Mouse (Mus musculus) hindbrain, embryonic 15.5 days (tissue): ENCODE measurements around the gene Aktip. TPM values are rescaled to one million over a fixed set of nuclear protein-coding genes. Genes with fewer than 3 reads are reported as not detected.

Experiments
- ATAC-seq: fragments of 200-750 bp; cut with Nextera tagmentation; 2 replicates; pipeline ENCODE4 v1.8.0; 2017; ENCODE audit warnings: low read depth, moderate number of reproducible peaks, moderate TSS enrichment; ENCODE audit not compliant: low FRiP score
- H3K27ac ChIP-seq: fragments of 300-500 bp; sonication (generic); replicated peaks from 2 replicates; pipeline ENCODE4 v1.5.1; 2015; ENCODE audit warnings: mild to moderate bottlenecking, inconsistent platforms
- H3K27me3 ChIP-seq: fragments of 300-500 bp; sonication (generic); 2 replicates; pipeline ENCODE4 v1.6.1; 2015; ENCODE audit warnings: control low read depth, inconsistent platforms
- H3K36me3 ChIP-seq: fragments of 300-500 bp; sonication (generic); 2 replicates; pipeline ENCODE4 v1.6.1; 2015; ENCODE audit warnings: control low read depth, inconsistent platforms
- H3K4me1 ChIP-seq: fragments of 300-500 bp; sonication (generic); replicated peaks from 2 replicates; pipeline ENCODE4 v1.6.1; 2015; ENCODE audit warnings: control low read depth, inconsistent platforms
- H3K4me2 ChIP-seq: fragments of 300-500 bp; sonication (generic); 2 replicates; pipeline ENCODE4 v1.6.1; 2015; ENCODE audit warnings: moderate library complexity, mild to moderate bottlenecking, inconsistent platforms
- H3K4me3 ChIP-seq: fragments of 300-500 bp; sonication (generic); 2 replicates; pipeline ENCODE4 v1.5.1; 2015; ENCODE audit warnings: mild to moderate bottlenecking, inconsistent platforms
- H3K9ac ChIP-seq: fragments of 300-500 bp; sonication (generic); 2 replicates; pipeline ENCODE4 v1.6.1; 2015; ENCODE audit warnings: inconsistent platforms
- H3K9me3 ChIP-seq: fragments of 300-500 bp; sonication (generic); 2 replicates; pipeline ENCODE4 v1.6.1; 2016; ENCODE audit warnings: control low read depth, inconsistent platforms
- WGBS: fragments of 180-500 bp; shearing (Covaris S2); methylation state at CpG from one replicate; pipeline ENCODE4 v1.1.7; 2015; 5-methylcytosine and 5-hydroxymethylcytosine counted together
- polyA plus RNA-seq: library from polyadenylated mRNA; unstranded; fragments of >200 nt; fragmentation: Nextera tagmentation; extraction: Ambion mirVana; gene quantifications from 2 replicates; pipeline ENCODE4 v1.2.1, GENCODE M21; 2015

Gene Aktip
- polyA plus RNA-seq = 124 and 129 TPM in 2 replicates

- no peak for ATAC-seq
- H3K27me3 ChIP-seq = no peaks in the 10 kb centered on the region
- H3K9ac ChIP-seq = no peak within 1 kb of the TSS
- no peaks in the 10 kb centered on the region for H3K36me3 ChIP-seq
- H3K27ac ChIP-seq = no peak within 1 kb of the TSS
- 95% methylated on average over 7 of the region's 7 CpGs for WGBS
- H3K4me2 ChIP-seq = no peak within 1 kb of the TSS
- no peaks in the 10 kb centered on the region for H3K4me1 ChIP-seq
- no peak within 1 kb of the TSS for H3K4me3 ChIP-seq
- H3K9me3 ChIP-seq = no peaks in the 10 kb centered on the region
These were observed at the start of gene Aktip for GRCm38 (mm10) chr8:91199876-91200275. TSS of gene Aktip (minus strand) at chr8:91199976.

GRCm38 (mm10) chr8:91245821-91246454 lies 46.2 kb upstream of the Aktip start:
- ATAC-seq = no peak
- H3K9ac ChIP-seq = no peak overlapping the region
- no peaks in the 10 kb centered on the region for H3K9me3 ChIP-seq
- no peaks in the 10 kb centered on the region for H3K27me3 ChIP-seq
- H3K36me3 ChIP-seq = peaks cover 5% of the 10 kb centered on the region; the same call in 1 of the 2 replicates
- H3K4me1 ChIP-seq = no peaks in the 10 kb centered on the region
- H3K27ac ChIP-seq = no peak overlapping the region
- no peak overlapping the region for H3K4me3 ChIP-seq
- WGBS = 74% methylated on average over 4 of the region's 4 CpGs
- no peak overlapping the region for H3K4me2 ChIP-seq

GRCm38 (mm10) chr8:91242721-91243120 lies 42.9 kb upstream of the Aktip start:
- no peaks in the 10 kb centered on the region for H3K4me1 ChIP-seq
- H3K27ac ChIP-seq = no peak overlapping the region
- H3K36me3 ChIP-seq = no peaks in the 10 kb centered on the region
- H3K27me3 ChIP-seq = no peaks in the 10 kb centered on the region
- no peak overlapping the region for H3K4me2 ChIP-seq
- H3K9ac ChIP-seq = no peak overlapping the region
- H3K4me3 ChIP-seq = no peak overlapping the region
- 56% methylated on average over 1 of the region's 1 CpGs for WGBS
- ATAC-seq = no peak
- H3K9me3 ChIP-seq = no peaks in the 10 kb centered on the region

DNA sequence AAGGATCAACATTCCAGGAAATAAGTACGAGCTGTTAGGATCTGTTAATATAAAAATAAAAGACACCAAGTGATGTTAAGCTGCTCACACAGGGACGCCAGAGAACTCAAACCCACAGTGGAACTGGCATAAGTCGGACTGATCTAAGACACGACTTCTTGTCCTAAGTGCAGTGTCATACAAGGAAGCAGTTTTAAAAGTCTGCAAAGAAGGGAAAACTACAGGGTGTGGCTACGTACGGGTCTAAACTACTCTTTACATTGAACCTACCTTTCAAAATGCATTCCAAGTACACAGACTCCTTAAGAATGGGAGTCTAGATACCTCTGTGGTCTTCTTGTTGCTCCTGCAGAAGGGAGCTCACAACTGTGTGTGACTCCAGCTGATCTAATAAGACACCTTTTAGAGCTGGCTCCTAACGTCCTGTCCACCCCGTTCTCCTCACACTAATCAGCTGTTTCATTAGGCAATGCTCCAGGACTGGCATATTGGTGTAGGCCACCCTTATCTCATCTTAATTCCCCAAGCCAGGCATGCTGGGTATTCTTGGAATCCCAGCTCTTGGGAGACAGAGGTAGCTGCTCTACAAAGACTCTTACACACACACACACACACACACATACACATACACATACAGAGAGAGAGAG lies 42.2 kb upstream of the Aktip start:
- 86% methylated on average over 8 of the region's 8 CpGs for WGBS
- Histone ChIP-seq H3K27ac (no peak overlapping the region), H3K4me1 (no peaks in the 10 kb centered on the region), H3K27me3 (no peaks in the 10 kb centered on the region), H3K9ac (no peak overlapping the region), H3K36me3 (no peaks in the 10 kb centered on the region), H3K4me2 (no peak overlapping the region), H3K9me3 (no peaks in the 10 kb centered on the region), H3K4me3 (no peak overlapping the region)
- no peak for ATAC-seq

DNA sequence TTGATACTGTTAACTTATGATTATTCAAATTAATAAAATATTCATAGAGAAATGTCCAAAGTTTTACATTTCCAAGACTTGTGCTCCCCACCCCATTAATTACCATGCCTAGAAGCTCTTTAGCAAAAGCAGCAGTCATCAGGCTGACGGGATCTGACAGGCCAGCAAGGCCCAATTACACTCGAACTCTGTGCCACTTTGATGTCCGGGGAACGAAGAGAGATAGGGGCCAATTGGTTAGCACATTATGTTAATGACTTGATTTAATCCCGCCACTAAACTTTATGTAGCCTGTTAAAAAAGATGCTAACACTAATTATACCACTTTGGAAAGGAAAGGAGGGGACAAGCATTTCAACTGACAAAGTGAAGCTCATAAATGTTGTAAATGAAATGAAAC lies 41.6 kb upstream of the Aktip start:
- no peak overlapping the region for H3K9ac ChIP-seq
- no peaks in the 10 kb centered on the region for H3K4me1 ChIP-seq
- no peak overlapping the region for H3K4me2 ChIP-seq
- no peaks in the 10 kb centered on the region for H3K27me3 ChIP-seq
- WGBS = 67% methylated on average over 5 of the region's 5 CpGs
- no peak overlapping the region for H3K27ac ChIP-seq
- H3K4me3 ChIP-seq = no peak overlapping the region
- ATAC-seq = no peak
- H3K36me3 ChIP-seq = no peaks in the 10 kb centered on the region
- no peaks in the 10 kb centered on the region for H3K9me3 ChIP-seq

DNA sequence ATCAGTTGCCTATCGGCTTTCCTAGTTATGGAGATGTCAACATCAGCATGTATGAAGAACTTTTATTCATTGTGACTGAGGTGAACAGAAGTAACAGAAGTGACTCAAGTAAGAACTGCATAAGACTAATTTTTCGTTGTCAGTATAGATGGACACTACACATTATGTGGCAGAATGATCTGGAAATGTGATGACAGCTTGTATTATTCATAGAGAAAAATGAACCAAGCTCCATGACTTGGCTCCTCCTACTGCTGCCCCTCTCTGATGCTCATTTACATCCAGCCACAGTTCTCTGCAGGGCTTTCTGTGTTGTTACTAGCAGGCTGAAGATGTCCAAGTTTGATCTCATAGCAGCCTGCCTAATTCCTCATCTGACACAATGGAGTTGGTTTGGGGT lies 37.4 kb upstream of the Aktip start:
- 87% methylated on average over 2 of the region's 2 CpGs for WGBS
- H3K27ac ChIP-seq = no peak overlapping the region
- no peak overlapping the region for H3K4me2 ChIP-seq
- no peaks in the 10 kb centered on the region for H3K4me1 ChIP-seq
- no peaks in the 10 kb centered on the region for H3K27me3 ChIP-seq
- H3K9ac ChIP-seq = no peak overlapping the region
- H3K36me3 ChIP-seq = no peaks in the 10 kb centered on the region
- no peak overlapping the region for H3K4me3 ChIP-seq
- no peaks in the 10 kb centered on the region for H3K9me3 ChIP-seq
- no peak for ATAC-seq

DNA sequence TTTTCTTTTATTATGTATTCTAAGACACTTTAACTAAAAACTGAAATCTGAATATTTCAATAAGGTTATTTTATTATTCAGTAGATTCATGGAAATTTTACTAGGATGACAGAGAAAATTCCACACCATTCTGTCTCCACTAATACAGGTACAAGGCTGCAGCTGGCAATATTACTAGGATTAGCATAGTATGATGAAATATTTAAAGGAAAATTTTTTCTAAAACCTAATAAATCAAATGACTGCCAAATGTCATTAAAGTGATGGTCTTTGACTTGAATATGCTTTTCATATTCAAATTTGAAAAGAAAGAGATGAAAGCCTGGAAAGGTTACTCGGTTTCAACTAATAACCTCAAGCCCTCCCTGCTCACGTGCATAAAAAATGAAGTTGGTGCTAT lies 34.3 kb upstream of the Aktip start:
- no peak overlapping the region for H3K4me3 ChIP-seq
- no peaks in the 10 kb centered on the region for H3K9me3 ChIP-seq
- no peaks in the 10 kb centered on the region for H3K36me3 ChIP-seq
- H3K4me2 ChIP-seq = no peak overlapping the region
- no peaks in the 10 kb centered on the region for H3K4me1 ChIP-seq
- ATAC-seq = no peak
- no peak overlapping the region for H3K27ac ChIP-seq
- 30% methylated on average over 2 of the region's 2 CpGs for WGBS
- H3K27me3 ChIP-seq = no peaks in the 10 kb centered on the region
- H3K9ac ChIP-seq = no peak overlapping the region

DNA sequence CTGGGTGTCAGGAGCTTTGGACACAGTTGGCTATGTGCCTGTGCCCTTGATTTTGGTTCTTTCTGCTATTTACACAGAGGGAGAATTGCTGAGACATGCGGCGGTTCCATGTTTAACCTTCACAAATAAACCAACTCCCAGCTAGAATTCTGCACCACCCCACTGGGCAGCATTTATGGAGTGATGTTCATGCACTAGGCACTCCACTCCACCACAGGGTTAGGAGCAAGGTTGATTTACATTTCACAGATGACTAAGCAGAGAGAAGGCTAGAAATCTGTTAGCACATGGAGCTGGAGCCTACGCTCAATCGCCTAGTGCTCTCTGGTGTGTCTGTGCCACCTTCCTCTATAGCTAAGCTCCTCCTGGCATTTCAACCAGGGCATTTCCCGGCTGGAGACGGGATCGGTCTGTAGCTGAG lies 27.7 kb upstream of the Aktip start:
- H3K4me1 ChIP-seq = no peaks in the 10 kb centered on the region
- no peak for ATAC-seq
- WGBS = 83% methylated on average over 7 of the region's 7 CpGs

GRCm38 (mm10) chr8:91224227-91224626 lies 24.5 kb upstream of the Aktip start:
- Histone ChIP-seq H3K36me3 (no peaks in the 10 kb centered on the region), H3K9ac (no peak overlapping the region), H3K4me1 (no peaks in the 10 kb centered on the region), H3K4me2 (no peak overlapping the region), H3K27ac (no peak overlapping the region), H3K4me3 (no peak overlapping the region), H3K9me3 (no peaks in the 10 kb centered on the region), H3K27me3 (no peaks in the 10 kb centered on the region)
- ATAC-seq = no peak
- WGBS = 93% methylated on average over 7 of the region's 7 CpGs

More for the DNA sequence above, 27.7 kb upstream of the Aktip start:
- H3K27me3 ChIP-seq = no peaks in the 10 kb centered on the region
- H3K27ac ChIP-seq = no peak overlapping the region
- no peaks in the 10 kb centered on the region for H3K9me3 ChIP-seq
- no peak overlapping the region for H3K4me2 ChIP-seq
- H3K9ac ChIP-seq = no peak overlapping the region
- no peaks in the 10 kb centered on the region for H3K36me3 ChIP-seq
- H3K4me3 ChIP-seq = no peak overlapping the region

GRCm38 (mm10) chr8:91221841-91222240 lies 22.1 kb upstream of the Aktip start:
- Histone ChIP-seq H3K4me1 (no peaks in the 10 kb centered on the region; the same call in 1 of the 2 replicates), H3K4me3 (no peak overlapping the region), H3K9ac (no peak overlapping the region), H3K27ac (no peak overlapping the region), H3K9me3 (no peaks in the 10 kb centered on the region), H3K36me3 (no peaks in the 10 kb centered on the region), H3K4me2 (no peak overlapping the region), H3K27me3 (no peaks in the 10 kb centered on the region)
- ATAC-seq = no peak
- 95% methylated on average over 2 of the region's 2 CpGs for WGBS

- no peaks in the 10 kb centered on the region for H3K27me3 ChIP-seq
- H3K4me2 ChIP-seq = no peak overlapping the region
- ATAC-seq = no peak
- H3K4me3 ChIP-seq = no peak overlapping the region
- WGBS = 57% methylated on average over 4 of the region's 4 CpGs
- H3K9me3 ChIP-seq = no peaks in the 10 kb centered on the region
- no peaks in the 10 kb centered on the region; the same call in 1 of the 2 replicates for H3K4me1 ChIP-seq
- H3K9ac ChIP-seq = no peak overlapping the region
- H3K27ac ChIP-seq = no peak overlapping the region; the same call in 1 of the 2 replicates
- no peaks in the 10 kb centered on the region for H3K36me3 ChIP-seq
These were observed 18.5 kb upstream of the Aktip start for GRCm38 (mm10) chr8:91218271-91218670.

- Histone ChIP-seq H3K9ac (no peak overlapping the region), H3K27me3 (no peaks in the 10 kb centered on the region), H3K4me1 (no peaks in the 10 kb centered on the region; the same call in 1 of the 2 replicates), H3K27ac (no peak overlapping the region), H3K36me3 (no peaks in the 10 kb centered on the region), H3K4me3 (no peak overlapping the region), H3K9me3 (no peaks in the 10 kb centered on the region), H3K4me2 (no peak overlapping the region)
- WGBS = 93% methylated on average over 5 of the region's 5 CpGs
- ATAC-seq = no peak
These were observed 17.5 kb upstream of the Aktip start for GRCm38 (mm10) chr8:91217062-91217905.
